In genomic region chr1:155516594-155516993, GRCm38 (mm10) we compare ENCODE assay signal across 10 mouse cellular contexts. TPM values are rescaled to one million over a fixed set of nuclear protein-coding genes. Genes with fewer than 3 reads are reported as not detected.
DNase-seq lines count a peak whose midpoint lies in the region; ATAC-seq and TF ChIP-seq lines count a peak whose summit lies in the region.
"Had no signal": no experiment of that assay in that cellular context is flagged by ENCODE, and none has a peak within 500 bp of the region (broad histone marks: within the 10 kb centered on the region; RNA-seq: fewer than 3 reads in every experiment).

No protein-coding gene starts in this region.

- WGBS in hindbrain, postnatal 0 days, result 27% methylated on average over 7 of the region's 7 CpGs
- WGBS in limb, embryonic 11.5 days, result 38% methylated on average over 7 of the region's 7 CpGs

- H3K9ac ChIP-seq in hindbrain, postnatal 0 days (replicated peaks; ENCODE audit: low read length), result no peak overlapping the region
- H3K9ac ChIP-seq in limb, embryonic 11.5 days (ENCODE audit: low read length), result no peak overlapping the region
- H3K9ac ChIP-seq: heart, embryonic 13.5 days; neural tube, embryonic 12.5 days had no signal

- TF ChIP-seq CTCF in hindbrain, postnatal 0 days (IDR thresholded peaks at IDR 0.05; ENCODE audit: low read depth), result peak; percentile 79

- no peaks in the 10 kb centered on the region for H3K27me3 ChIP-seq in hindbrain, postnatal 0 days (ENCODE audit: insufficient read depth, low read length)
- no peaks in the 10 kb centered on the region for H3K27me3 ChIP-seq in limb, embryonic 11.5 days (ENCODE audit: control insufficient read depth, insufficient read depth, low read length)
- H3K27me3 ChIP-seq: heart, embryonic 13.5 days; neural tube, embryonic 12.5 days had no signal

- DNase-seq in right cerebral cortex, adult 2 months (ENCODE audit: low spot score in 2 of 2), result peak; percentile 55 to 65
- no peak for DNase-seq in right cerebral cortex, postnatal 36 days (ENCODE audit: low spot score in 2 of 2)
- peak; percentile 70 for DNase-seq in adrenal gland, adult 2 months
- DNase-seq in embryo, embryonic 10.5 days (ENCODE audit: low spot score), result peak; percentile 73
- DNase-seq in hindbrain, postnatal 0 days (ENCODE audit: low spot score), result peak; percentile 76
- peak; percentile 72 for DNase-seq in limb, embryonic 11.5 days (ENCODE audit: low spot score)
- peak; percentile 43 for DNase-seq in retina, postnatal 7 days (ENCODE audit: low read depth, low spot score)

- no peaks in the 10 kb centered on the region for H3K36me3 ChIP-seq in hindbrain, postnatal 0 days (ENCODE audit: insufficient read depth, low read length)
- no peaks in the 10 kb centered on the region for H3K36me3 ChIP-seq in limb, embryonic 11.5 days (ENCODE audit: control insufficient read depth, insufficient read depth, low read length)
- H3K36me3 ChIP-seq: heart, embryonic 13.5 days; neural tube, embryonic 12.5 days had no signal

- H3K27ac ChIP-seq in hindbrain, postnatal 0 days, result no peak overlapping the region
- H3K27ac ChIP-seq in limb, embryonic 11.5 days (replicated peaks; ENCODE audit: low read depth, low read length), result no peak overlapping the region
- H3K27ac ChIP-seq: heart, embryonic 13.5 days; neural tube, embryonic 12.5 days had no signal

- H3K9me3 ChIP-seq in hindbrain, postnatal 0 days (ENCODE audit: low read length), result no peaks in the 10 kb centered on the region
- H3K9me3 ChIP-seq in limb, embryonic 11.5 days (ENCODE audit: control insufficient read depth, low read length), result no peaks in the 10 kb centered on the region
- H3K9me3 ChIP-seq: neural tube, embryonic 12.5 days had no signal

- H3K4me1 ChIP-seq in hindbrain, postnatal 0 days (ENCODE audit: insufficient read depth, low read length), result no peaks in the 10 kb centered on the region
- H3K4me1 ChIP-seq in limb, embryonic 11.5 days (ENCODE audit: control insufficient read depth, insufficient read depth, low read length), result no peaks in the 10 kb centered on the region
- H3K4me1 ChIP-seq: neural tube, embryonic 12.5 days had no signal

- ATAC-seq in hindbrain, postnatal 0 days, result no peak
- no peak for ATAC-seq in limb, embryonic 11.5 days (ENCODE audit: insufficient number of reproducible peaks, low FRiP score, low TSS enrichment, low read depth)
- ATAC-seq in activated CD4-positive, CD25-positive, alpha-beta regulatory T cell, adult 4 months, result no peak

- H3K4me2 ChIP-seq in hindbrain, postnatal 0 days (ENCODE audit: low read depth, low read length), result no peak overlapping the region
- no peak overlapping the region for H3K4me2 ChIP-seq in limb, embryonic 11.5 days (ENCODE audit: low read depth, severe bottlenecking)
- H3K4me2 ChIP-seq: heart, embryonic 13.5 days; neural tube, embryonic 12.5 days had no signal

- H3K4me3 ChIP-seq in hindbrain, postnatal 0 days (ENCODE audit: low read length), result no peak overlapping the region
- no peak overlapping the region for H3K4me3 ChIP-seq in limb, embryonic 11.5 days (ENCODE audit: low read depth, low read length)
- H3K4me3 ChIP-seq: heart, embryonic 13.5 days; neural tube, embryonic 12.5 days had no signal

RNA-seq across cellular contexts. Expression of gene Acbd6, which starts 41.3 kb away (rescaled TPM):
- total RNA-seq in adrenal gland, adult 2 months (2021), result 10 to 100 TPM; 64.4 to 74.2 TPM
- polyA plus RNA-seq in adrenal gland, adult 2 months (2012; rRNA removed), result 384 and 451 TPM in 2 replicates
- total RNA-seq in hindbrain, postnatal 0 days (2014; rRNA removed), result 119 and 142 TPM in 2 replicates
- 117 and 118 TPM in 2 replicates for polyA plus RNA-seq in hindbrain, postnatal 0 days (2015; fragmentation: Nextera tagmentation; extraction: Ambion mirVana)
- 92.8 and 97.8 TPM in 2 replicates for polyA plus RNA-seq in limb, embryonic 11.5 days (2014; fragmentation: Nextera tagmentation; extraction: Ambion mirVana)
- polyA plus RNA-seq in activated CD4-positive, CD25-positive, alpha-beta regulatory T cell, adult 4 months (2017; shearing (Covaris generic)), result 10 to 100 TPM in 1 of 2 experiments, 1 to 10 TPM in 1; 5.5 to 12.7 TPM

Comparison
In these comparisons a context has a peak if more than half of its experiments do, and no peak if none do; other contexts are left out.
1. DNase-seq: peak in right cerebral cortex, adult 2 months (2 of 2), adrenal gland, adult 2 months (single experiment), embryo, embryonic 10.5 days (single experiment), hindbrain, postnatal 0 days (single experiment), limb, embryonic 11.5 days (single experiment) and retina, postnatal 7 days (single experiment); none in right cerebral cortex, postnatal 36 days (0 of 2).